Mouse (Mus musculus) forebrain, embryonic 11.5 days (tissue): ENCODE data around the gene Dgki. TPM values are rescaled to one million over a fixed set of nuclear protein-coding genes. Genes with fewer than 3 reads are reported as not detected.

ENCODE experiments used
- ATAC-seq: fragments of 200-750 bp; cut with Nextera tagmentation; replicated peaks from 2 replicates; pipeline ENCODE4 v1.8.0; 2017; ENCODE audit warnings: moderate TSS enrichment; ENCODE audit not compliant: low FRiP score
- DNase-seq: peaks from one replicate; pipeline ENCODE4 v3.0.0-alpha.2; 2017; ENCODE audit warnings: low spot score
- H3K27ac ChIP-seq: fragments of 300-500 bp; sonication (generic); 2 replicates; pipeline ENCODE4 v1.5.1; 2014; ENCODE audit warnings: low read depth, low read length
- H3K27me3 ChIP-seq: fragments of 300-500 bp; sonication (generic); 2 replicates; pipeline ENCODE4 v1.6.1; 2014; ENCODE audit warnings: mild to moderate bottlenecking, low read length, mixed read lengths; ENCODE audit not compliant: control insufficient read depth, insufficient read depth
- H3K36me3 ChIP-seq: fragments of 300-500 bp; sonication (generic); 2 replicates; pipeline ENCODE4 v1.6.1; 2014; ENCODE audit warnings: mild to moderate bottlenecking, low read length, moderate library complexity, mixed read lengths; ENCODE audit not compliant: control insufficient read depth, insufficient read depth
- H3K4me1 ChIP-seq: fragments of 300-500 bp; sonication (generic); replicated peaks from 2 replicates; pipeline ENCODE4 v1.6.1; 2014; ENCODE audit warnings: low read length, mixed read lengths; ENCODE audit not compliant: control insufficient read depth, insufficient read depth
- H3K4me2 ChIP-seq: fragments of 300-500 bp; sonication (generic); 2 replicates; pipeline ENCODE4 v1.6.1; 2014; ENCODE audit warnings: low read depth, mild to moderate bottlenecking, low read length, moderate library complexity, mixed read lengths; ENCODE audit not compliant: severe bottlenecking
- H3K4me3 ChIP-seq: fragments of 300-500 bp; sonication (generic); 2 replicates; pipeline ENCODE4 v1.5.1; 2014; ENCODE audit warnings: low read depth, low read length
- H3K9ac ChIP-seq: fragments of 300-500 bp; sonication (generic); 2 replicates; pipeline ENCODE4 v1.6.1; 2014; ENCODE audit warnings: low read length
- H3K9me3 ChIP-seq: fragments of 300-500 bp; sonication (generic); 2 replicates; pipeline ENCODE4 v1.6.1; 2016; ENCODE audit warnings: low read length, mixed read lengths; ENCODE audit not compliant: control insufficient read depth
- WGBS: fragments of 180-500 bp; shearing (Covaris S2); extraction: QIAGEN DNeasy Blood & Tissue Kit; methylation state at CpG from one replicate; pipeline ENCODE4 v1.1.7; 2014; 5-methylcytosine and 5-hydroxymethylcytosine counted together
- polyA plus RNA-seq: library from polyadenylated mRNA; unstranded; fragments of >200 nt; fragmentation: Nextera tagmentation; extraction: Ambion mirVana; gene quantifications from 2 replicates; pipeline ENCODE4 v1.2.1, GENCODE M21; 2014

The Dgki gene
- polyA plus RNA-seq, 1 experiment from 2014 or later, result 2.8 TPM

- Histone ChIP-seq H3K4me3 (no peak overlapping the region), H3K27ac (no peak overlapping the region), H3K36me3 (no peaks in the 10 kb centered on the region), H3K9ac (no peak overlapping the region), H3K9me3 (no peaks in the 10 kb centered on the region), H3K4me1 (peaks cover 6% of the 10 kb centered on the region), H3K4me2 (no peak overlapping the region), H3K27me3 (no peaks in the 10 kb centered on the region)
- DNase-seq (no peak), ATAC-seq (no peak)
- WGBS, result 73% methylated on average over 4 of the region's 4 CpGs
Measured at GRCm38 (mm10) chr6:36899872-36900271, 400.1 kb downstream of the Dgki start.

- no peaks in the 10 kb centered on the region for H3K9me3 ChIP-seq
- no peaks in the 10 kb centered on the region for H3K27me3 ChIP-seq
- peaks cover 5% of the 10 kb centered on the region for H3K4me1 ChIP-seq
- no peak overlapping the region for H3K4me3 ChIP-seq
- H3K4me2 ChIP-seq, result no peak overlapping the region
- 79% methylated on average over 6 of the region's 6 CpGs for WGBS
- no peak overlapping the region for H3K27ac ChIP-seq
- ATAC-seq (no peak), DNase-seq (no peak)
- no peaks in the 10 kb centered on the region for H3K36me3 ChIP-seq
- H3K9ac ChIP-seq, result no peak overlapping the region
Measured at GRCm38 (mm10) chr6:36898412-36898811, 401.6 kb downstream of the Dgki start.

GRCm38 (mm10) chr6:36897616-36898149, 402.3 kb downstream of the Dgki start:
- H3K4me2 ChIP-seq, result no peak overlapping the region
- no peaks in the 10 kb centered on the region for H3K9me3 ChIP-seq
- no peaks in the 10 kb centered on the region for H3K36me3 ChIP-seq
- ATAC-seq (no peak), DNase-seq (no peak)
- 80% methylated on average over 3 of the region's 3 CpGs for WGBS
- no peak overlapping the region for H3K27ac ChIP-seq
- H3K4me1 ChIP-seq, result no peaks in the 10 kb centered on the region
- no peaks in the 10 kb centered on the region for H3K27me3 ChIP-seq
- no peak overlapping the region for H3K4me3 ChIP-seq
- no peak overlapping the region for H3K9ac ChIP-seq

- Histone ChIP-seq H3K9ac (no peak overlapping the region), H3K27ac (no peak overlapping the region), H3K9me3 (no peaks in the 10 kb centered on the region), H3K36me3 (no peaks in the 10 kb centered on the region), H3K4me2 (no peak overlapping the region), H3K27me3 (no peaks in the 10 kb centered on the region), H3K4me1 (no peaks in the 10 kb centered on the region), H3K4me3 (no peak overlapping the region)
- ATAC-seq (no peak), DNase-seq (no peak)
- 75% methylated on average over 2 of the region's 2 CpGs for WGBS
Measured at GRCm38 (mm10) chr6:36896656-36897055, 403.3 kb downstream of the Dgki start.

- no peaks in the 10 kb centered on the region for H3K36me3 ChIP-seq
- no peaks in the 10 kb centered on the region for H3K27me3 ChIP-seq
- ATAC-seq (no peak), DNase-seq (no peak)
- no peak overlapping the region for H3K4me3 ChIP-seq
- H3K4me2 ChIP-seq, result no peak overlapping the region
- 86% methylated on average over 5 of the region's 5 CpGs for WGBS
- no peaks in the 10 kb centered on the region for H3K4me1 ChIP-seq
- H3K9me3 ChIP-seq, result no peaks in the 10 kb centered on the region
- H3K9ac ChIP-seq, result no peak overlapping the region
- no peak overlapping the region for H3K27ac ChIP-seq
Measured at GRCm38 (mm10) chr6:36891820-36892219, 408.2 kb downstream of the Dgki start.

- H3K9me3 ChIP-seq, result no peaks in the 10 kb centered on the region
- H3K9ac ChIP-seq, result no peak overlapping the region
- no peaks in the 10 kb centered on the region for H3K4me1 ChIP-seq
- WGBS, result 60% methylated on average over 2 of the region's 2 CpGs
- H3K36me3 ChIP-seq, result no peaks in the 10 kb centered on the region
- no peaks in the 10 kb centered on the region; the same call in 1 of the 2 replicates for H3K27me3 ChIP-seq
- ATAC-seq (no peak), DNase-seq (no peak)
- H3K4me2 ChIP-seq, result no peak overlapping the region
- no peak overlapping the region for H3K27ac ChIP-seq
- no peak overlapping the region for H3K4me3 ChIP-seq
Measured at GRCm38 (mm10) chr6:36890776-36891175, 409.2 kb downstream of the Dgki start.

GRCm38 (mm10) chr6:36890296-36890695, 409.7 kb downstream of the Dgki start:
- no peak overlapping the region for H3K27ac ChIP-seq
- no peak for ATAC-seq

GRCm38 (mm10) chr6:36881309-36881708, 418.7 kb downstream of the Dgki start:
- WGBS, result 10% methylated on average over 4 of the region's 4 CpGs
- ATAC-seq, result peak; percentile 55
- H3K9me3 ChIP-seq, result no peaks in the 10 kb centered on the region
- no peak overlapping the region for H3K27ac ChIP-seq
- peaks cover 5% of the 10 kb centered on the region; the same call in 1 of the 2 replicates for H3K4me1 ChIP-seq
- H3K4me2 ChIP-seq, result no peak overlapping the region
- H3K4me3 ChIP-seq, result no peak overlapping the region
- H3K36me3 ChIP-seq, result no peaks in the 10 kb centered on the region
- DNase-seq, result no peak
- H3K27me3 ChIP-seq, result peaks cover 20% of the 10 kb centered on the region
- H3K9ac ChIP-seq, result no peak overlapping the region

More at GRCm38 (mm10) chr6:36890296-36890695, 409.7 kb downstream of the Dgki start:
- no peak overlapping the region for H3K4me3 ChIP-seq
- H3K27me3 ChIP-seq, result no peaks in the 10 kb centered on the region; the same call in 1 of the 2 replicates
- H3K36me3 ChIP-seq, result no peaks in the 10 kb centered on the region
- no peaks in the 10 kb centered on the region for H3K4me1 ChIP-seq
- H3K9ac ChIP-seq, result no peak overlapping the region
- no peak overlapping the region for H3K4me2 ChIP-seq
- no peak for DNase-seq
- H3K9me3 ChIP-seq, result no peaks in the 10 kb centered on the region
- WGBS, result 47% methylated on average over 5 of the region's 5 CpGs

- DNase-seq (peak; percentile 76), ATAC-seq (peak; percentile 87)
- H3K4me2 ChIP-seq, result no peak overlapping the region
- no peak overlapping the region for H3K9ac ChIP-seq
- WGBS, result 1% methylated on average over 7 of the region's 7 CpGs
- H3K27me3 ChIP-seq, result peaks cover 20% of the 10 kb centered on the region
- no peaks in the 10 kb centered on the region for H3K36me3 ChIP-seq
- no peak overlapping the region for H3K4me3 ChIP-seq
- H3K9me3 ChIP-seq, result no peaks in the 10 kb centered on the region
- H3K4me1 ChIP-seq, result peaks cover 5% of the 10 kb centered on the region; the same call in 1 of the 2 replicates
- H3K27ac ChIP-seq, result no peak overlapping the region
Measured at GRCm38 (mm10) chr6:36880643-36881263, 419.2 kb downstream of the Dgki start.
